Mouse (Mus musculus) forebrain, embryonic 16.5 days (tissue): ENCODE results near the gene Pan2. TPM values are rescaled to one million over a fixed set of nuclear protein-coding genes. Genes with fewer than 3 reads are reported as not detected.
A peak's percentile ranks its signal among the peaks of the same experiment; 100 is the strongest.

Source experiments
- ATAC-seq: fragments of 200-750 bp; cut with Nextera tagmentation; 2 replicates; pipeline ENCODE4 v1.8.0; 2017; ENCODE audit warnings: mild to moderate bottlenecking, moderate library complexity
- H3K27ac ChIP-seq: fragments of 300-500 bp; sonication (generic); 2 replicates; pipeline ENCODE4 v1.5.1; 2014; ENCODE audit warnings: low read length, control low read depth
- H3K27me3 ChIP-seq: fragments of 300-500 bp; sonication (generic); replicated peaks from 2 replicates; pipeline ENCODE4 v1.6.1; 2014; ENCODE audit warnings: low read length; ENCODE audit not compliant: control insufficient read depth, insufficient read depth
- H3K36me3 ChIP-seq: fragments of 300-500 bp; sonication (generic); 2 replicates; pipeline ENCODE4 v1.6.1; 2014; ENCODE audit not compliant: control insufficient read depth, insufficient read depth
- H3K4me1 ChIP-seq: fragments of 300-500 bp; sonication (generic); replicated peaks from 2 replicates; pipeline ENCODE4 v1.6.1; 2014; ENCODE audit warnings: low read length; ENCODE audit not compliant: control insufficient read depth, insufficient read depth
- H3K4me2 ChIP-seq: fragments of 300-500 bp; sonication (generic); 2 replicates; pipeline ENCODE4 v1.6.1; 2014; ENCODE audit warnings: mild to moderate bottlenecking, low read length, control low read depth
- H3K4me3 ChIP-seq: fragments of 300-500 bp; sonication (generic); replicated peaks from 2 replicates; pipeline ENCODE4 v1.5.1; 2014; ENCODE audit warnings: mild to moderate bottlenecking, low read length, control low read depth
- H3K9ac ChIP-seq: fragments of 300-500 bp; sonication (generic); replicated peaks from 2 replicates; pipeline ENCODE4 v1.6.1; 2014; ENCODE audit warnings: low read depth, low read length, control low read depth
- H3K9me3 ChIP-seq: fragments of 300-500 bp; sonication (generic); 2 replicates; pipeline ENCODE4 v1.6.1; 2016; ENCODE audit warnings: low read length; ENCODE audit not compliant: control insufficient read depth
- WGBS: fragments of 180-500 bp; shearing (Covaris S2); extraction: QIAGEN DNeasy Blood & Tissue Kit; methylation state at CpG from one replicate; pipeline ENCODE4 v1.1.7; 2014; 5-methylcytosine and 5-hydroxymethylcytosine counted together
- polyA plus RNA-seq: library from polyadenylated mRNA; unstranded; fragments of >200 nt; fragmentation: Nextera tagmentation; extraction: Ambion mirVana; gene quantifications from 2 replicates; pipeline ENCODE4 v1.2.1, GENCODE M21; 2015

The Pan2 gene
- polyA plus RNA-seq, 1 experiment from 2014 or later, result 28.5 TPM

GRCm38 (mm10) chr10:128298243-128298642 is 4.9 kb upstream of the Pan2 start:
- Histone ChIP-seq H3K9me3 (no peaks in the 10 kb centered on the region), H3K4me2 (no peak overlapping the region), H3K36me3 (no peaks in the 10 kb centered on the region), H3K4me1 (peaks cover 8% of the 10 kb centered on the region), H3K27me3 (no peaks in the 10 kb centered on the region), H3K9ac (no peak overlapping the region), H3K4me3 (no peak overlapping the region), H3K27ac (no peak overlapping the region)
- ATAC-seq, result no peak
- 81% methylated on average over 6 of the region's 6 CpGs for WGBS

DNA sequence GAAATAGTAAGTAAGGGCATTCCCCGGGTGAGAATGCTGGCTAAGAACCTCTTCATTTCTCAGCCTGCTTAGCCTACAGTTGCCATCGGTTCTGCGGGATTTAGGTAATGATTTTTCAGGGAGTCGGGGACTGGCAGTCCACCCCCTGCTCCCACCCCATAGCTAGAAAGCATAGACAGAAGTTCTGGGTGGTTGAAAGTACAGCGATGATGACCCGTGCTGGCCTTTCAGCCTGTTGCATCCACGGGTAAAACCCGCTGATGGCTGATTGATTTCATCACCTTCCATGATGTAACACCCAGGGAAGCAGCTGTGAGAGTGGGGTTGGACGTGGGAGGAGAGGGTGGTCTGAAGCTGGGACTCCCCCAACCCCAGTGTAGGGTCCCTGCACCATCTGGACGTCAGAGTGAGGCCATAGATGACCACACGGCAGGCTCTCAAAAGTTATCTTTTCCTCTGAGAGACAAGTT is 4.4 kb upstream of the Pan2 start, which contains the start of gene Il23a:
TSS of gene Il23a (minus strand) at position 51 of the 470 bp plus-strand sequence.
- 83% methylated on average over 11 of the region's 11 CpGs for WGBS
- H3K27ac ChIP-seq, result no peak within 1 kb of the TSS

DNA sequence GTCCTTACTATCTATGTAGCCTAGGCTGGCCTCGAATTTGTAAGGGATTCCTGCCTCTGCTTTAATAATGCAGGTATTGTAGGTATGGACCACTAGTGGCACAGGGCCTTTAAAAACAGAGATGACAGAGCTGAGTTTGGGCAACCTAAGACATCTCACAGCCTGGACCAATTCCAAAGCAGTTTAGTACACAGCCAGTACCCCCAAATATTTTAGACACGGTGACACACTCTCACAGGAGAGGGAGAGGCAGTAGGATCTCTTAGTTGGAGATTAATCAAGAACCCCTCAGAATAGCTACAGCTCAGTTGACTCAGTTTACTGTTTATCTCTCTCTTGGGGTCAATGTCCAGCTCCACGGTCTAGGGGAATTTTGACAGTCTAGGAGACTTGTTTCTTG is 778 bp upstream of the Pan2 start:
- ATAC-seq, result no peak
- H3K27me3 ChIP-seq, result no peaks in the 10 kb centered on the region
- H3K9me3 ChIP-seq, result no peaks in the 10 kb centered on the region
- H3K4me1 ChIP-seq, result peaks cover 15% of the 10 kb centered on the region
- peak overlapping the region; percentile 81 for H3K9ac ChIP-seq
- peak overlapping the region; percentile 97 for H3K27ac ChIP-seq
- H3K36me3 ChIP-seq, result no peaks in the 10 kb centered on the region
- H3K4me2 ChIP-seq, result peak overlapping the region; percentile 78
- WGBS, result 39% methylated on average over 3 of the region's 3 CpGs
- peak overlapping the region; percentile 63 for H3K4me3 ChIP-seq

More for the DNA sequence above, 4.4 kb upstream of the Pan2 start, which contains the start of gene Il23a:
- H3K9me3 ChIP-seq, result no peaks in the 10 kb centered on the region
- no peak within 1 kb of the TSS for H3K4me2 ChIP-seq
- H3K9ac ChIP-seq, result no peak within 1 kb of the TSS
- ATAC-seq, result no peak
- H3K4me3 ChIP-seq, result no peak within 1 kb of the TSS
- peaks cover 8% of the 10 kb centered on the region for H3K4me1 ChIP-seq
- no peaks in the 10 kb centered on the region for H3K27me3 ChIP-seq
- H3K36me3 ChIP-seq, result no peaks in the 10 kb centered on the region

DNA sequence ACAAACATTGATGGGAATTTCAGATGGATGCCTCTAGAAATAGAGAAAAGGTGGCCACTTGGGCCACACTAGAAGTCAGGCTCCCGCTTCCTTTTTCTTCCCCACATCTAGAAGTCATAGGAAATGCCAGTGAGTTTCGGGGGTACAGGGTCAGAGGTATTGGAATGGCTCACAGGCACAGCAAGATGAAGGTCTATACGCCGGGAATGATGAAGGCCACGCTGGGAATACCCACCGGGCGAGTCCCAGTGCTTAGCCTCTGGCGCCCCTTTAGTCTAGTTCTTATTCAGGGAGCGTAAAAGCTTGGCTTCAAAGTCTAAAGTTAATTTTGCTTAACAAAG is 380 bp upstream of the Pan2 start:
- peak overlapping the region; percentile 97 for H3K27ac ChIP-seq
- peak; percentile 41 for ATAC-seq
- no peaks in the 10 kb centered on the region for H3K36me3 ChIP-seq
- peak overlapping the region; percentile 81 for H3K9ac ChIP-seq
- no peaks in the 10 kb centered on the region for H3K27me3 ChIP-seq
- H3K4me1 ChIP-seq, result peaks cover 15% of the 10 kb centered on the region
- H3K9me3 ChIP-seq, result no peaks in the 10 kb centered on the region
- H3K4me3 ChIP-seq, result peak overlapping the region; percentile 63
- H3K4me2 ChIP-seq, result peak overlapping the region; percentile 78
- 1% methylated on average over 9 of the region's 9 CpGs for WGBS

GRCm38 (mm10) chr10:128309654-128310053 is 6.5 kb downstream of the Pan2 start:
- H3K4me1 ChIP-seq, result peaks cover 5% of the 10 kb centered on the region
- H3K27ac ChIP-seq, result no peak overlapping the region
- no peak overlapping the region for H3K9ac ChIP-seq
- H3K4me2 ChIP-seq, result no peak overlapping the region
- WGBS, result 90% methylated on average over 7 of the region's 7 CpGs
- H3K9me3 ChIP-seq, result no peaks in the 10 kb centered on the region
- no peak overlapping the region for H3K4me3 ChIP-seq
- no peaks in the 10 kb centered on the region for H3K27me3 ChIP-seq
- ATAC-seq, result no peak
- peaks cover 12% of the 10 kb centered on the region for H3K36me3 ChIP-seq

- no peak for ATAC-seq
- Histone ChIP-seq H3K4me3 (no peak overlapping the region), H3K27me3 (no peaks in the 10 kb centered on the region), H3K9me3 (no peaks in the 10 kb centered on the region), H3K4me2 (no peak overlapping the region), H3K36me3 (peaks cover 17% of the 10 kb centered on the region), H3K27ac (no peak overlapping the region), H3K9ac (no peak overlapping the region), H3K4me1 (peaks cover 5% of the 10 kb centered on the region)
- WGBS, result 28% methylated on average over 11 of the region's 11 CpGs
These were observed 7.0 kb downstream of the Pan2 start for GRCm38 (mm10) chr10:128310177-128310576.

GRCm38 (mm10) chr10:128310902-128311301 is 7.8 kb downstream of the Pan2 start:
- Histone ChIP-seq H3K4me1 (peaks cover 5% of the 10 kb centered on the region), H3K4me2 (no peak overlapping the region), H3K27ac (no peak overlapping the region), H3K9ac (no peak overlapping the region), H3K4me3 (no peak overlapping the region), H3K36me3 (peaks cover 23% of the 10 kb centered on the region), H3K9me3 (no peaks in the 10 kb centered on the region), H3K27me3 (no peaks in the 10 kb centered on the region)
- no peak for ATAC-seq
- 90% methylated on average over 4 of the region's 4 CpGs for WGBS

GRCm38 (mm10) chr10:128315578-128315977 is 12.4 kb downstream of the Pan2 start:
- Histone ChIP-seq H3K9ac (no peak overlapping the region), H3K27ac (no peak overlapping the region), H3K4me3 (no peak overlapping the region), H3K4me2 (no peak overlapping the region), H3K36me3 (peaks cover 34% of the 10 kb centered on the region), H3K4me1 (no peaks in the 10 kb centered on the region), H3K27me3 (no peaks in the 10 kb centered on the region), H3K9me3 (no peaks in the 10 kb centered on the region)
- WGBS, result 96% methylated on average over 8 of the region's 8 CpGs
- no peak for ATAC-seq

GRCm38 (mm10) chr10:128321641-128322040 is 18.5 kb downstream of the Pan2 start:
- no peaks in the 10 kb centered on the region for H3K27me3 ChIP-seq
- H3K9ac ChIP-seq, result peak overlapping the region; percentile 42; the same call in 1 of the 2 replicates
- no peak for ATAC-seq
- H3K27ac ChIP-seq, result peak overlapping the region; percentile 55
- 55% methylated on average over 12 of the region's 12 CpGs for WGBS
- H3K36me3 ChIP-seq, result peaks cover 27% of the 10 kb centered on the region
- no peaks in the 10 kb centered on the region for H3K9me3 ChIP-seq
- peak overlapping the region; percentile 99 for H3K4me3 ChIP-seq
- H3K4me2 ChIP-seq, result peak overlapping the region; percentile 73
- peaks cover 18% of the 10 kb centered on the region for H3K4me1 ChIP-seq
